Mouse (Mus musculus): ENCODE data around the gene Ecm1.
"Not testable (repeated sequence)": the region's sequence is repeated elsewhere in the genome, so short reads cannot be mapped to it uniquely, and the experiment has no call there.

Ecm1 gene

GRCm38 (mm10) chr3:95726696-95727358 is 12.5 kb downstream of the Ecm1 start:
- peak; percentile 95 for DNase-seq (ENCODE audit: low read depth)

GRCm38 (mm10) chr3:95725863-95726262 is 13.5 kb downstream of the Ecm1 start:
- peak; percentile 71 for DNase-seq (ENCODE audit: low read depth)

- DNase-seq (ENCODE audit: low read depth), result no peak
Observed at GRCm38 (mm10) chr3:95722386-95722785, 17.0 kb downstream of the Ecm1 start.

GRCm38 (mm10) chr3:95718153-95718552 is 21.2 kb downstream of the Ecm1 start:
- DNase-seq (ENCODE audit: low read depth), result no peak

GRCm38 (mm10) chr3:95716075-95716474 is 23.3 kb downstream of the Ecm1 start:
- DNase-seq (ENCODE audit: low read depth), result no peak

GRCm38 (mm10) chr3:95709967-95710366 is 29.4 kb downstream of the Ecm1 start:
- no peak for DNase-seq (ENCODE audit: low read depth)

GRCm38 (mm10) chr3:95709044-95709443 is 30.3 kb downstream of the Ecm1 start:
- DNase-seq (ENCODE audit: low read depth), result no peak

- no peak for DNase-seq (ENCODE audit: low read depth)
Observed at GRCm38 (mm10) chr3:95707497-95707896, 31.9 kb downstream of the Ecm1 start.

GRCm38 (mm10) chr3:95706273-95706672 is 33.1 kb downstream of the Ecm1 start:
- DNase-seq (ENCODE audit: low read depth), result no peak

GRCm38 (mm10) chr3:95704612-95705011 is 34.8 kb downstream of the Ecm1 start:
- DNase-seq (ENCODE audit: low read depth), result no peak

- no peak for DNase-seq (ENCODE audit: low read depth)
Observed at GRCm38 (mm10) chr3:95703276-95703675, 36.1 kb downstream of the Ecm1 start.

GRCm38 (mm10) chr3:95701877-95702540 is 37.4 kb downstream of the Ecm1 start:
- peak; percentile 96 for DNase-seq (ENCODE audit: low read depth)

- DNase-seq (ENCODE audit: low read depth), result no peak
Observed at GRCm38 (mm10) chr3:95701085-95701484, 38.3 kb downstream of the Ecm1 start.

- DNase-seq (ENCODE audit: low read depth), result no peak
Observed at GRCm38 (mm10) chr3:95700233-95700681, 39.1 kb downstream of the Ecm1 start.

GRCm38 (mm10) chr3:95698286-95698685 is 41.1 kb downstream of the Ecm1 start:
- no peak for DNase-seq (ENCODE audit: low read depth)

- peak; percentile 94 for DNase-seq (ENCODE audit: low read depth)
Observed at GRCm38 (mm10) chr3:95696360-95696759, 43.0 kb downstream of the Ecm1 start.

- DNase-seq (ENCODE audit: low read depth), result no peak
Observed at GRCm38 (mm10) chr3:95695796-95696195, 43.6 kb downstream of the Ecm1 start.

- no peak for DNase-seq (ENCODE audit: low read depth)
Observed at GRCm38 (mm10) chr3:95694808-95695703, 44.3 kb downstream of the Ecm1 start.

- no peak for DNase-seq (ENCODE audit: low read depth)
Observed at GRCm38 (mm10) chr3:95693821-95694807, 45.3 kb downstream of the Ecm1 start.

GRCm38 (mm10) chr3:95692677-95693076 is 46.7 kb downstream of the Ecm1 start:
- no peak for DNase-seq (ENCODE audit: low read depth)

- DNase-seq (ENCODE audit: low read depth), result not testable (repeated sequence)
Observed at GRCm38 (mm10) chr3:95690552-95690951, 48.8 kb downstream of the Ecm1 start.

All from fibroblast of lung, adult 2 months (primary cell).